Mouse (Mus musculus) forebrain, embryonic 11.5 days (tissue): ENCODE measurements around the gene Cd274. TPM values are rescaled to one million over a fixed set of nuclear protein-coding genes. Genes with fewer than 3 reads are reported as not detected.

Experiments used
- ATAC-seq: fragments of 200-750 bp; cut with Nextera tagmentation; replicated peaks from 2 replicates; pipeline ENCODE4 v1.8.0; 2017; ENCODE audit warnings: moderate TSS enrichment; ENCODE audit not compliant: low FRiP score
- DNase-seq: peaks from one replicate; pipeline ENCODE4 v3.0.0-alpha.2; 2017; ENCODE audit warnings: low spot score
- H3K27ac ChIP-seq: fragments of 300-500 bp; sonication (generic); 2 replicates; pipeline ENCODE4 v1.5.1; 2014; ENCODE audit warnings: low read depth, low read length
- H3K27me3 ChIP-seq: fragments of 300-500 bp; sonication (generic); 2 replicates; pipeline ENCODE4 v1.6.1; 2014; ENCODE audit warnings: mild to moderate bottlenecking, low read length, mixed read lengths; ENCODE audit not compliant: control insufficient read depth, insufficient read depth
- H3K36me3 ChIP-seq: fragments of 300-500 bp; sonication (generic); 2 replicates; pipeline ENCODE4 v1.6.1; 2014; ENCODE audit warnings: mild to moderate bottlenecking, low read length, moderate library complexity, mixed read lengths; ENCODE audit not compliant: control insufficient read depth, insufficient read depth
- H3K4me1 ChIP-seq: fragments of 300-500 bp; sonication (generic); replicated peaks from 2 replicates; pipeline ENCODE4 v1.6.1; 2014; ENCODE audit warnings: low read length, mixed read lengths; ENCODE audit not compliant: control insufficient read depth, insufficient read depth
- H3K4me2 ChIP-seq: fragments of 300-500 bp; sonication (generic); 2 replicates; pipeline ENCODE4 v1.6.1; 2014; ENCODE audit warnings: low read depth, mild to moderate bottlenecking, low read length, moderate library complexity, mixed read lengths; ENCODE audit not compliant: severe bottlenecking
- H3K4me3 ChIP-seq: fragments of 300-500 bp; sonication (generic); 2 replicates; pipeline ENCODE4 v1.5.1; 2014; ENCODE audit warnings: low read depth, low read length
- H3K9ac ChIP-seq: fragments of 300-500 bp; sonication (generic); 2 replicates; pipeline ENCODE4 v1.6.1; 2014; ENCODE audit warnings: low read length
- H3K9me3 ChIP-seq: fragments of 300-500 bp; sonication (generic); 2 replicates; pipeline ENCODE4 v1.6.1; 2016; ENCODE audit warnings: low read length, mixed read lengths; ENCODE audit not compliant: control insufficient read depth
- WGBS: fragments of 180-500 bp; shearing (Covaris S2); extraction: QIAGEN DNeasy Blood & Tissue Kit; methylation state at CpG from one replicate; pipeline ENCODE4 v1.1.7; 2014; 5-methylcytosine and 5-hydroxymethylcytosine counted together
- polyA plus RNA-seq: library from polyadenylated mRNA; unstranded; fragments of >200 nt; fragmentation: Nextera tagmentation; extraction: Ambion mirVana; gene quantifications from 2 replicates; pipeline ENCODE4 v1.2.1, GENCODE M21; 2014

Gene Cd274
- polyA plus RNA-seq, 1 experiment from 2014 or later: 0.23 TPM

DNA sequence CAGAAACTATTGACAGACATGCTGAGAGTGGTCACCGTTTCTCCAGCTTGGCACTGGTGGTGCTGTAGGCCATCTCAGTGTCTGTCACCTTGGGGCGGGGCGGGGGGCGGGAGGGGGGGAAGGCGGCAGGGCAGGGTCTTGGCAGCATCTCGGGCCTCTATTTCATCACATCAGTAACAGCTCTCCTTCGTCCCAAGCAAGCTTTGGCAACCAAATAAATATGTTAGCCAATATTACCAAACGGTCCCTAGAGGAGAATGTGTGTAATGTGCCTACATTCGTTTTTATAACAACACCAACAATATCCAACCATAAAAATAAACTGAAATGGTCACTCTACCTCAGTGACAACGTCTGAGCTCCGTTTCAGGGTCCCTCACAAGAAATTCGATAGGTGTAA is 2.9 kb downstream of the Cd274 start:
- Histone ChIP-seq H3K4me1 (no peaks in the 10 kb centered on the region), H3K27me3 (no peaks in the 10 kb centered on the region), H3K36me3 (no peaks in the 10 kb centered on the region), H3K27ac (no peak overlapping the region), H3K9ac (no peak overlapping the region), H3K4me2 (no peak overlapping the region), H3K9me3 (no peaks in the 10 kb centered on the region), H3K4me3 (no peak overlapping the region)
- 79% methylated on average over 12 of the region's 12 CpGs for WGBS
- ATAC-seq: no peak
- no peak for DNase-seq

DNA sequence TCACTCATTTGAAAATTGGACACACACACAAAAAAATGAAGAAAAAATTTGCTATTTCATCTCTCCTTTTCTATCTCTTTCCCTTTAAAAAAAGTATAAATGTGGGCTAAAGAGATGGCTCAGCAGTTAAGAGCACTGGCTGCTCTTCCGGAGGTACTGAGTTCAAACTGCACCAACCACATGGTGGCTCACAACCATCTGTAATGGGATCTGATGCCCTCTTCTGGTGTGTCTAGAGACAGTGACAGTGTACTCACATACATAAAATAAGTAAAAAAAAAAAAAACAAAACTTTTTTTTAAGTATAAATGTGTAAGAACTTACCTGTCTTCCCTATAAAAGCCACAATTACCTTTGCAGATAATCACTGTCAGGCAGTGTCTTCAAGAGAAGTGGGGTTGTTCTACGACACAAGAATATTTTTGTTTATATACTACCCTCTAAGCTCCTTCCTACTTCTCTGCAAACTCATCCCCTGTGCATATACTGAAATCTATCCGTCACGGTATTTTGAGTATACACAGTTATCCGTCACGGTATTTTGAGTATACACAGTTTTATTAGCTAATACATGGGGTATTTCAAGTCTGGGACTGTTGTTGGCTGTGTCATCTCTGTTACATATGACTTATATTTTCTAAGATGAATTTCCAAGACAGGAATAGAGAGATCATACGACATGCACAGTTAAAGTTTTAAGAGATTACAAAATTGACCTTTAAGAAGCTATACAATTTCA is 3.5 kb downstream of the Cd274 start:
- Histone ChIP-seq H3K36me3 (no peaks in the 10 kb centered on the region), H3K9me3 (no peaks in the 10 kb centered on the region), H3K4me2 (no peak overlapping the region), H3K9ac (no peak overlapping the region), H3K27ac (no peak overlapping the region), H3K4me1 (no peaks in the 10 kb centered on the region), H3K27me3 (no peaks in the 10 kb centered on the region), H3K4me3 (no peak overlapping the region)
- no peak for ATAC-seq
- DNase-seq: no peak
- 91% methylated on average over 7 of the region's 7 CpGs for WGBS

DNA sequence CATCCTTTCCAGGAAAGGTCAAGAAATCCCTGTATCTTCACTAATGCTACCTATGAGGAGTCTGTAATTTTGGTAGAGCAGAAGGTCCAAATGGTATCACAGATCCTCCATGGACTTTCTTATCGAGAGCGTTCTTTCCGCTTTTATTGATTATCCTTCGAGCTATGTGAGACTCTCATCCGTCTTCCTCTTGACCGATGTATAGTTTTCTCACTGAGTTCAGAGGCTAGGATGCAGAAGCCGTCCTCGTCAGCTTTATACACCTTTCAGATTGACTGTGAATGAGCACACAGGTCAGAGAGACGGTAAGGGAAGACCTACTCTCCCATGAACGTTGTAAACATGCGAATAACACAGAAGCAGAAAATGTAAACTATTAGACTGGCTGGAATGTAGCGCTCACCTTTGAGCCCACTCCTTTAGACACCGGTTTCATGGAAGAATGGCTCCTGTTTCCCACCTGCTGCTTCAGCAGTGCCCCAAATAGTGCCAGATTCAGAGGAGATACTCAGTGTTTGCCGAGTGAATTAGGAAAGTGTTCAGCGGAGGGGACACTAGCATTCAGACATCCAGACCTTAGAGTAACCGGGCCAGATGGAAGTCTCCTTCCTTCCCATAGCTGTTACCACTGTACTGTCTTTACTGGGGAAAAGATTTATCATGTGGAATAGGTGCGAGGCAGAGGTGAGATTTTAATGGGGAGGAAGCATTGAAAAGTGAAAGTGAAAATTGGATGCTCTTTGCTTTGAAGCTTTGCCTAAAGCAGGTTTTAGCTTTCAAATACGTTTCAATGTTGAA is 4.2 kb downstream of the Cd274 start:
- no peak for ATAC-seq
- H3K4me1 ChIP-seq: no peaks in the 10 kb centered on the region
- H3K27ac ChIP-seq: no peak overlapping the region
- no peaks in the 10 kb centered on the region for H3K9me3 ChIP-seq
- no peak for DNase-seq
- WGBS: 86% methylated on average over 18 of the region's 18 CpGs
- no peak overlapping the region for H3K9ac ChIP-seq
- no peaks in the 10 kb centered on the region for H3K36me3 ChIP-seq
- H3K4me3 ChIP-seq: no peak overlapping the region
- H3K4me2 ChIP-seq: no peak overlapping the region
- H3K27me3 ChIP-seq: no peaks in the 10 kb centered on the region

DNA sequence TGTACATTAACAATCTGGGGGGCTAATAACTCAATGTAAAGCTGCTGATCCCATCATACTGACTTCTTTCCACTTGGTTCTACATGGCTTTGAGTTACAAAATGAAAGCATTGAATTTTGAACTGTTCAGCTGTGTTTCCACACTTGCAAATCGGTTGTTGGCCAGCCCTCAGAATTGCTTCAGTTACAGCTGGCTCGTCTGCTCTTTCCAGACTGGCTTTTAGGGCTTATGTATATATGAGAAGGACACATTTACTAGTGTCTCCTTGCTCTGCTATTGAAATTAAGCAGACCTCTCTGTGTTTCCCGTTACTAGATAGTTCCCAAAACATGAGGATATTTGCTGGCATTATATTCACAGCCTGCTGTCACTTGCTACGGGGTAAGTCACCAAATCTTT is 4.9 kb downstream of the Cd274 start:
- 82% methylated on average over 4 of the region's 4 CpGs for WGBS
- Histone ChIP-seq H3K27me3 (no peaks in the 10 kb centered on the region), H3K27ac (no peak overlapping the region), H3K9ac (no peak overlapping the region), H3K36me3 (no peaks in the 10 kb centered on the region), H3K9me3 (no peaks in the 10 kb centered on the region), H3K4me1 (no peaks in the 10 kb centered on the region), H3K4me2 (no peak overlapping the region), H3K4me3 (no peak overlapping the region)
- no peak for ATAC-seq
- no peak for DNase-seq

DNA sequence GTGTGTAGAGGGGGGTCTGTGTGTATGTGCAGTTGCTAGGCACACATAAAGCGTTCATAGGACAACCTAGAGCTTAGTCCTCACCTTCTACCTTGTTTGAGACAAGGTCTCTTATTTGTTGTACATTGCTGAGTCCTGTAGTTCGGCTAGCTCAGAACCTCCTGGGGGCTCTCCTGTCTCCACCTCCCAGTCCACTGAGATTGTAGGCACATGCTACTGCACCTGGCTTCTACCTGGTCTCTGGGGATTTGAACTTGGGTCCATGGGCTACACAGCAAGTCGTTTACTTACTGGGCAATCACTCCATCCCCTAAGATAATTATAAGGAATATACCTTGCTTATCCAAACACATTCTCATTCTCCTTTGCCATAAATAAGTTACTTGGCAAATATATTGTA is 5.4 kb downstream of the Cd274 start:
- Histone ChIP-seq H3K36me3 (no peaks in the 10 kb centered on the region), H3K4me1 (no peaks in the 10 kb centered on the region), H3K9ac (no peak overlapping the region), H3K4me2 (no peak overlapping the region), H3K27ac (no peak overlapping the region), H3K4me3 (no peak overlapping the region), H3K27me3 (no peaks in the 10 kb centered on the region), H3K9me3 (no peaks in the 10 kb centered on the region)
- no peak for ATAC-seq
- DNase-seq: no peak
- WGBS: 88% methylated on average over 3 of the region's 3 CpGs

DNA sequence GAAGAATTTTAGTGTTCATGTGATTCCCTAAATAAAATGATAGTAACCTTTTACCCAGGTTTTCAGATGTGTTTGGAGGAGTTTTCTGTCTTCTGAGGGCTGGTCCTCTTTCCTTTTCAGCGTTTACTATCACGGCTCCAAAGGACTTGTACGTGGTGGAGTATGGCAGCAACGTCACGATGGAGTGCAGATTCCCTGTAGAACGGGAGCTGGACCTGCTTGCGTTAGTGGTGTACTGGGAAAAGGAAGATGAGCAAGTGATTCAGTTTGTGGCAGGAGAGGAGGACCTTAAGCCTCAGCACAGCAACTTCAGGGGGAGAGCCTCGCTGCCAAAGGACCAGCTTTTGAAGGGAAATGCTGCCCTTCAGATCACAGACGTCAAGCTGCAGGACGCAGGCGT is 6.2 kb downstream of the Cd274 start:
- H3K9ac ChIP-seq: no peak overlapping the region
- no peak overlapping the region for H3K4me3 ChIP-seq

DNA sequence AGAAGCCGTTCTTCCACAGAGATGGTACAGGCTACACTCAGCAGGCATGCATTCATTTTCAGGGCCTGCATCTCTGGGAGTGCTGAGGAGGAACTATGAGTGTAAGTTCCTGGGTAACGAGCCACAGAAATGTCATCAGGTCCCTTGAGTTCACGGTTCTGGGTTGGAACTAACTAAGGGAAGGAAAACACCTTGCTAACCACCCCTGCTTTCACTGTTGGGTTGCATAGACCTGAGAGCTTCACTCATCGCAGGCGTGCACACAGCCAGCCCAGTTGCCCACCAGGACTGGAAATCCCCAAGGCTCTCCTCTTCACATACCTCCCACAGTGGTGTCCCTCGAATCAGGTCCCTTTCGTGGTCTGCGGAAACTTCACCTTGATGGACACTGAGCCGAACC is 7.7 kb downstream of the Cd274 start:
- ATAC-seq: no peak
- 92% methylated on average over 9 of the region's 9 CpGs for WGBS

More for the DNA sequence above, 6.2 kb downstream of the Cd274 start:
- no peak for DNase-seq
- no peaks in the 10 kb centered on the region for H3K4me1 ChIP-seq
- H3K9me3 ChIP-seq: no peaks in the 10 kb centered on the region
- no peaks in the 10 kb centered on the region for H3K27me3 ChIP-seq
- no peaks in the 10 kb centered on the region for H3K36me3 ChIP-seq
- WGBS: 45% methylated on average over 11 of the region's 11 CpGs
- no peak for ATAC-seq
- H3K27ac ChIP-seq: no peak overlapping the region
- H3K4me2 ChIP-seq: peak overlapping the region; percentile 21; the same call in 1 of the 2 replicates

DNA sequence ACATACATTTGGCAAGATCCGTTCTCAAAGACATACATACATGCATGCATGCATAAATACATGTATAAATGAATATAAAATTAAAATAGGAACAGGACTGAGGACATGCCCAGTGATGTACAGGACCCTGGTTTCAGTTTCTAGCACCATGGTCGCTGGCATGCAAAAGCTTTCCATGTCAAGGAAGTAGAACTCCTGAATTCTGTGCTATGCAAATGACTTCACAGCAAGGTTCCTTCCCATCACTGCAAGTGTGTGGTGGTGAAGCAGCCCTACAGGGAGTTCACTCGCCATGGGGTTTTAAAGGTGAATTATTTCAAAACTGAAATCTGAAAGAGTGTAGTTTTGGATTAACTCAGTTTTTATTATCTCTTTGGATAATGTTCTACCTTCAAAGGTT is 9.1 kb downstream of the Cd274 start:
- Histone ChIP-seq H3K4me1 (no peaks in the 10 kb centered on the region), H3K27me3 (no peaks in the 10 kb centered on the region), H3K9me3 (no peaks in the 10 kb centered on the region), H3K4me2 (no peak overlapping the region), H3K4me3 (no peak overlapping the region), H3K9ac (no peak overlapping the region), H3K36me3 (no peaks in the 10 kb centered on the region), H3K27ac (no peak overlapping the region)
- no peak for DNase-seq
- 72% methylated on average over 3 of the region's 3 CpGs for WGBS
- ATAC-seq: no peak

More for the DNA sequence above, 7.7 kb downstream of the Cd274 start:
- H3K27me3 ChIP-seq: no peaks in the 10 kb centered on the region
- no peaks in the 10 kb centered on the region for H3K4me1 ChIP-seq
- H3K36me3 ChIP-seq: no peaks in the 10 kb centered on the region
- H3K4me3 ChIP-seq: no peak overlapping the region
- H3K27ac ChIP-seq: no peak overlapping the region
- no peaks in the 10 kb centered on the region for H3K9me3 ChIP-seq
- no peak overlapping the region for H3K9ac ChIP-seq
- no peak for DNase-seq
- H3K4me2 ChIP-seq: no peak overlapping the region
